Mouse (Mus musculus) adipocyte (in vitro differentiated cells): ENCODE data around the gene Prr11.

Experiments
- DNase-seq: peaks from one replicate; pipeline ENCODE4 v3.0.0-alpha.2; 2016; ENCODE audit warnings: low spot score

Prr11 gene

GRCm38 (mm10) chr11:87046968-87047367, 61.5 kb downstream of the Prr11 start:
- DNase-seq, result no peak

- no peak for DNase-seq
Measured at GRCm38 (mm10) chr11:87043052-87043451, 65.5 kb downstream of the Prr11 start.

- peak; percentile 51 for DNase-seq
Measured at GRCm38 (mm10) chr11:87039307-87039963, 69.1 kb downstream of the Prr11 start.
